ENCODE assay signal across 15 mouse cellular contexts in the genomic region with DNA sequence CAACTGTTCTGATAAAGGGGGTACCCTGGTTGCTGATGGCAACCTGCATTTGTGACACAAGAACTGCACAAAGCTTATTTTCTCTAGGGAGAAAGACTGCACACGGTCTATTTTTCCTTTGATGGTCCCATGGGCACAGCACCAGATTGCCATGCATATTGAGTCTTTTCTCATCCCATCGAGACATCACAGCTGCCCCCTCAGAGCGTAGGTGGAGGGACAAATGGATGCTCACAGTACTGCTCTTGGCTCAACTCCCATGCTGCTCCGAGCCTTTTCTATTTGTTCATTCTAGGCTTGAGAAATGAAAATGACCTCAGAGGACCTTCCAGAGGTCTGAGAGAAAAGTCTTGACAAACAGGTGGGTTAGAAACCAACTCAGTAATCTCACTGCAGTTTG.
DNase-seq lines count a peak whose midpoint lies in the region; ATAC-seq and TF ChIP-seq lines count a peak whose summit lies in the region.
"Had no signal": no experiment of that assay in that cellular context is flagged by ENCODE, and none has a peak within 500 bp of the region (broad histone marks: within the 10 kb centered on the region; RNA-seq: fewer than 3 reads in every experiment).

No protein-coding gene starts in this region.

- H3K27ac ChIP-seq in liver, postnatal 0 days (ENCODE audit: low read depth), result no peak overlapping the region
- H3K27ac ChIP-seq: embryonic facial prominence, embryonic 13.5 days; forebrain, embryonic 13.5 days; liver, embryonic 12.5 days; midbrain, embryonic 13.5 days had no signal

- 66% methylated on average over 4 of the region's 4 CpGs for WGBS in liver, postnatal 0 days (ENCODE audit: insufficient replicate concordance)

- H3K9ac ChIP-seq in liver, postnatal 0 days (replicated peaks), result no peak overlapping the region
- H3K9ac ChIP-seq: embryonic facial prominence, embryonic 13.5 days; forebrain, embryonic 13.5 days; liver, embryonic 12.5 days; midbrain, embryonic 13.5 days had no signal

- no peak for ATAC-seq in liver, postnatal 0 days
- no peak for ATAC-seq in megakaryocyte progenitor cell, adult 5-6 weeks (replicated peaks; ENCODE audit: poor library complexity)
- ATAC-seq: forebrain, embryonic 13.5 days; liver, embryonic 12.5 days; midbrain, embryonic 13.5 days had no signal

- peak; percentile 5 for DNase-seq in Muller cell, postnatal 12 days (ENCODE audit: inconsistent ontology term)
- DNase-seq in cerebellum, postnatal 25 days, result peak; percentile 19 to 44
- peak; percentile 70 for DNase-seq in layer of hippocampus, adult 9-10 months (ENCODE audit: low spot score)
- peak; percentile 71 to 93 for DNase-seq in left cerebral cortex, postnatal 14 days (ENCODE audit: low spot score in 2 of 2)
- DNase-seq in liver, postnatal 0 days, result no peak
- DNase-seq in gastrocnemius, postnatal 25 days, result no peak
- no peak for DNase-seq in ovary, postnatal 14 days (ENCODE audit: low spot score)
- DNase-seq: kidney, postnatal 36 days; lung, postnatal 14 days; thymus, postnatal 14 days had no signal

- no peaks in the 10 kb centered on the region for H3K27me3 ChIP-seq in liver, postnatal 0 days (ENCODE audit: insufficient read depth, low read length)
- H3K27me3 ChIP-seq: embryonic facial prominence, embryonic 13.5 days; forebrain, embryonic 13.5 days; liver, embryonic 12.5 days; midbrain, embryonic 13.5 days had no signal

- intact Hi-C loops in left cerebral cortex, postnatal 14 days (cut with DNase I), result loop anchor here (5.0 kb wide), 1 partner anchor 55 kb away; no protein-coding TSS in a partner anchor

- H3K36me3 ChIP-seq in liver, postnatal 0 days (replicated peaks; ENCODE audit: insufficient read depth, low read length), result no peaks in the 10 kb centered on the region
- H3K36me3 ChIP-seq: embryonic facial prominence, embryonic 13.5 days; liver, embryonic 12.5 days; midbrain, embryonic 13.5 days had no signal

- H3K4me2 ChIP-seq in liver, postnatal 0 days (ENCODE audit: low read depth, low read length), result no peak overlapping the region
- H3K4me2 ChIP-seq: embryonic facial prominence, embryonic 13.5 days; forebrain, embryonic 13.5 days; liver, embryonic 12.5 days; midbrain, embryonic 13.5 days had no signal

- no peaks in the 10 kb centered on the region for H3K9me3 ChIP-seq in liver, postnatal 0 days (ENCODE audit: low read length)
- H3K9me3 ChIP-seq: embryonic facial prominence, embryonic 13.5 days; forebrain, embryonic 13.5 days; midbrain, embryonic 13.5 days had no signal

- no peaks in the 10 kb centered on the region for H3K4me1 ChIP-seq in liver, postnatal 0 days (ENCODE audit: insufficient read depth)
- H3K4me1 ChIP-seq: embryonic facial prominence, embryonic 13.5 days; forebrain, embryonic 13.5 days; liver, embryonic 12.5 days; midbrain, embryonic 13.5 days had no signal

- no peak for TF ChIP-seq CTCF in liver, postnatal 0 days (IDR thresholded peaks at IDR 0.05; ENCODE audit: low read depth)

- no peak overlapping the region for H3K4me3 ChIP-seq in liver, postnatal 0 days (ENCODE audit: low read depth, low read length)
- H3K4me3 ChIP-seq: embryonic facial prominence, embryonic 13.5 days; forebrain, embryonic 13.5 days; liver, embryonic 12.5 days; midbrain, embryonic 13.5 days had no signal

- no peak for TF ChIP-seq EP300 in liver, postnatal 0 days (IDR thresholded peaks at IDR 0.05; ENCODE audit: low read depth)

Comparison
In these comparisons a context has a peak if more than half of its experiments do, and no peak if none do; other contexts are left out.
1. DNase-seq: peak in Muller cell, postnatal 12 days (single experiment), cerebellum, postnatal 25 days (2 of 2), layer of hippocampus, adult 9-10 months (single experiment) and left cerebral cortex, postnatal 14 days (2 of 2); none in liver, postnatal 0 days (single experiment), gastrocnemius, postnatal 25 days (single experiment) and ovary, postnatal 14 days (single experiment).